Mouse (Mus musculus) G1E (cell line): ENCODE measurements at regions not wholly inside any gene's neighbourhood (a gene's known extent, or its start where the extent isn't known, plus 50 kb on each side); places are given as distances from the start of the nearest gene placed in this dataset.

Experiments used
- CTCF ChIP-seq: IDR thresholded peaks from 2 replicates; pipeline ENCODE4 v1.5.1; 2012; ENCODE audit warnings: low read depth, low read length, inconsistent platforms, mixed read lengths
- GATA1 ChIP-seq: IDR thresholded peaks from 2 replicates; pipeline ENCODE4 v1.6.1; 2012; ENCODE audit warnings: borderline replicate concordance, low read length, inconsistent platforms, mixed read lengths
- GATA2 ChIP-seq: IDR thresholded peaks from 2 replicates; pipeline ENCODE4 v1.6.1; 2012; ENCODE audit warnings: low read depth, low read length, inconsistent platforms, borderline replicate concordance
- POLR2AphosphoS5 ChIP-seq: IDR thresholded peaks from 2 replicates; pipeline ENCODE4 v1.6.1; 2012; ENCODE audit warnings: low read depth, low read length, inconsistent platforms; ENCODE audit not compliant: insufficient replicate concordance

DNA sequence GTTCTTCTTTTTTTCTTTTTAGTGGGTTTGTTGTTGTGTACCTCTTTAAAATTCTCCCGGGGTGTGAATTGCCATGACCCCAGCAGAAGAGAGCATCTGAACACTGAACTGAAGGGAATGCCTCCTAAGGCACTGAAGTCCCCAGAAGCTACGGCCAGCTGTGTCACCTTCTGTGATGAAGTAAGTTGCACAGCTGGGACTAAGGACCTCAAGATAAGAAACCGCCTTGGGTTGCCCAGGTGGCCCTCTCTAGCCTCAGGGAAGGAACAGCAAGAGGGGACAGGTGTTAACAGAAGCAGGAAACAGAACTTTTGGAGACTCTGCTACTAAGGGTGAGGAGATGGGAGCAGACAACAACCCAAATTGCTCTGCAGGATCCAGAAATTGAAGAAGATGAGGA lies 110.2 kb downstream of the Basp1 start:
- TF ChIP-seq GATA2 (no peak), CTCF (no peak), GATA1 (no peak), POLR2AphosphoS5 (no peak)
